Mouse (Mus musculus): Measurements from ENCODE around the gene Ndufa8.

- TF ChIP-seq POLR2A (IDR thresholded peaks at IDR 0.05; ENCODE audit: extremely low read depth, insufficient read depth, low read length), result no peak
- TF ChIP-seq CTCF (IDR thresholded peaks at IDR 0.05; ENCODE audit: extremely low read depth, insufficient read depth, low read length), result peak; percentile 76
Measured at GRCm38 (mm10) chr2:36021385-36022159, 27.6 kb downstream of the Ndufa8 start.

Measured in cortical plate, adult 2 months (tissue).